Comparison of ENCODE assay signal across 12 mouse cellular contexts in genomic region chr6:54554341-54555110, GRCm38 (mm10). TPM values are rescaled to one million over a fixed set of nuclear protein-coding genes. Genes with fewer than 3 reads are reported as not detected.
DNase-seq lines count a peak whose midpoint lies in the region; ATAC-seq and TF ChIP-seq lines count a peak whose summit lies in the region.
"Had no signal": no experiment of that assay in that cellular context is flagged by ENCODE, and none has a peak within 500 bp of the region (broad histone marks: within the 10 kb centered on the region; RNA-seq: fewer than 3 reads in every experiment).

No protein-coding gene starts in this region.

- H3K36me3 ChIP-seq in heart, postnatal 0 days (replicated peaks; ENCODE audit: control insufficient read depth, insufficient read depth, low read length) = no peaks in the 10 kb centered on the region
- H3K36me3 ChIP-seq in hindbrain, embryonic 11.5 days (ENCODE audit: control insufficient read depth, insufficient read depth, low read length) = no peaks in the 10 kb centered on the region
- no peaks in the 10 kb centered on the region for H3K36me3 ChIP-seq in midbrain, postnatal 0 days (ENCODE audit: insufficient read depth, low read length)
- H3K36me3 ChIP-seq: liver, embryonic 12.5 days had no signal

- no peak for DNase-seq in heart, postnatal 0 days (ENCODE audit: low spot score)
- no peak for DNase-seq in heart, adult 8-10 months (ENCODE audit: low spot score)
- peak; percentile 77 for DNase-seq in embryo, embryonic 9.5 days (ENCODE audit: extremely low spot score)
- peak; percentile 83 for DNase-seq in hindbrain, embryonic 11.5 days (ENCODE audit: low spot score)
- DNase-seq in midbrain, postnatal 0 days (ENCODE audit: low spot score) = peak; percentile 82
- DNase-seq in spleen, postnatal 10 days (ENCODE audit: low spot score in 2 of 2) = no peak
- no peak for DNase-seq in spleen, postnatal 4 days (ENCODE audit: low spot score in 2 of 2)
- DNase-seq in right cerebral cortex, adult 18-20 months = no peak
- DNase-seq: adrenal gland, adult 8-10 months had no signal

- no peak for TF ChIP-seq CTCF in heart, postnatal 0 days (IDR thresholded peaks at IDR 0.05; ENCODE audit: low read depth)
- no peak for TF ChIP-seq CTCF in midbrain, postnatal 0 days (IDR thresholded peaks at IDR 0.05)

- WGBS in heart, postnatal 0 days = 58% methylated on average over 8 of the region's 8 CpGs
- WGBS in hindbrain, embryonic 11.5 days = 15% methylated on average over 8 of the region's 8 CpGs
- 15% methylated on average over 8 of the region's 8 CpGs for WGBS in midbrain, postnatal 0 days

- no peaks in the 10 kb centered on the region for H3K27me3 ChIP-seq in heart, postnatal 0 days (ENCODE audit: control insufficient read depth, insufficient read depth, low read length)
- H3K27me3 ChIP-seq in hindbrain, embryonic 11.5 days (ENCODE audit: control insufficient read depth, insufficient read depth, low read length) = no peaks in the 10 kb centered on the region
- no peaks in the 10 kb centered on the region for H3K27me3 ChIP-seq in midbrain, postnatal 0 days (ENCODE audit: insufficient read depth, low read length)

- H3K4me1 ChIP-seq in heart, postnatal 0 days (ENCODE audit: control insufficient read depth, insufficient read depth) = peaks cover 18% of the 10 kb centered on the region
- H3K4me1 ChIP-seq in hindbrain, embryonic 11.5 days (replicated peaks; ENCODE audit: control insufficient read depth, insufficient read depth, low read length) = peaks cover 8% of the 10 kb centered on the region
- H3K4me1 ChIP-seq in midbrain, postnatal 0 days (ENCODE audit: insufficient read depth, low read length) = peaks cover 19% of the 10 kb centered on the region
- H3K4me1 ChIP-seq: liver, embryonic 12.5 days had no signal

- peak; percentile 17; the same call in 1 of the 2 replicates for ATAC-seq in heart, postnatal 0 days (ENCODE audit: insufficient read depth, low read depth)
- ATAC-seq in hindbrain, embryonic 11.5 days (ENCODE audit: low FRiP score) = peak; percentile 90
- ATAC-seq in midbrain, postnatal 0 days (ENCODE audit: low FRiP score) = peak; percentile 77
- ATAC-seq: intestine, embryonic 16.5 days; liver, embryonic 12.5 days had no signal

- H3K4me2 ChIP-seq in heart, postnatal 0 days (ENCODE audit: low read depth, low read length) = no peak overlapping the region
- no peak overlapping the region for H3K4me2 ChIP-seq in hindbrain, embryonic 11.5 days (replicated peaks; ENCODE audit: low read depth, low read length)
- H3K4me2 ChIP-seq in midbrain, postnatal 0 days (ENCODE audit: low read depth, low read length, poor library complexity, severe bottlenecking) = no peak overlapping the region
- H3K4me2 ChIP-seq: liver, embryonic 12.5 days had no signal

- H3K27ac ChIP-seq in heart, postnatal 0 days (ENCODE audit: low read depth) = no peak overlapping the region
- peak overlapping the region; percentile 67 for H3K27ac ChIP-seq in hindbrain, embryonic 11.5 days (ENCODE audit: low read depth, low read length)
- H3K27ac ChIP-seq in midbrain, postnatal 0 days (ENCODE audit: low read depth, low read length) = 0 out of 2 replicates have a peak overlapping the region, but pooled peaks have one; percentile 47
- H3K27ac ChIP-seq: liver, embryonic 12.5 days had no signal

- H3K9me3 ChIP-seq in heart, postnatal 0 days (replicated peaks; ENCODE audit: control insufficient read depth, low read length) = no peaks in the 10 kb centered on the region
- no peaks in the 10 kb centered on the region for H3K9me3 ChIP-seq in hindbrain, embryonic 11.5 days (ENCODE audit: control insufficient read depth, low read length)
- H3K9me3 ChIP-seq in midbrain, postnatal 0 days (ENCODE audit: low read length) = no peaks in the 10 kb centered on the region
- H3K9me3 ChIP-seq: liver, embryonic 12.5 days had no signal

- no peak for TF ChIP-seq EP300 in heart, postnatal 0 days (IDR thresholded peaks at IDR 0.05; ENCODE audit: low read depth)

- H3K4me3 ChIP-seq in heart, postnatal 0 days (ENCODE audit: low read depth, low read length) = no peak overlapping the region
- no peak overlapping the region for H3K4me3 ChIP-seq in hindbrain, embryonic 11.5 days (ENCODE audit: low read depth, low read length)
- no peak overlapping the region for H3K4me3 ChIP-seq in midbrain, postnatal 0 days (ENCODE audit: low read depth, low read length)
- H3K4me3 ChIP-seq: erythroblast, embryonic 14.5 days; liver, embryonic 12.5 days had no signal

- no peak overlapping the region for H3K9ac ChIP-seq in heart, postnatal 0 days (replicated peaks; ENCODE audit: low read depth, low read length)
- no peak overlapping the region for H3K9ac ChIP-seq in hindbrain, embryonic 11.5 days (ENCODE audit: low read depth, low read length)
- H3K9ac ChIP-seq in midbrain, postnatal 0 days (replicated peaks; ENCODE audit: low read length, poor library complexity, severe bottlenecking) = no peak overlapping the region
- H3K9ac ChIP-seq: liver, embryonic 12.5 days had no signal

RNA-seq across cellular contexts. Expression of gene Scrn1, which starts 11.8 kb away (rescaled TPM):
- total RNA-seq in heart, postnatal 0 days (2014; rRNA removed; ENCODE audit: low replicate concordance) = 8.9 and 14.5 TPM in 2 replicates
- 7.4 and 8.3 TPM in 2 replicates for polyA plus RNA-seq in heart, postnatal 0 days (2015; fragmentation: Nextera tagmentation; extraction: Ambion mirVana)
- total RNA-seq in heart, adult 8-10 months (2022) = 1 to 10 TPM; 5.8 to 6.8 (median 6.4) TPM
- 70.4 and 75.2 TPM in 2 replicates for polyA plus RNA-seq in hindbrain, embryonic 11.5 days (2014; fragmentation: Nextera tagmentation; extraction: Ambion mirVana)
- total RNA-seq in midbrain, postnatal 0 days (2014; rRNA removed) = 127 and 136 TPM in 2 replicates
- polyA plus RNA-seq in midbrain, postnatal 0 days (2015; fragmentation: Nextera tagmentation; extraction: Ambion mirVana) = 96.8 and 113 TPM in 2 replicates
- polyA plus RNA-seq: erythroblast, embryonic 14.5 days had no signal

RNA-seq across cellular contexts. Expression of gene Plekha8, which starts 40.4 kb away (rescaled TPM):
- 6.3 and 10.0 TPM in 2 replicates for total RNA-seq in heart, postnatal 0 days (2014; rRNA removed; ENCODE audit: low replicate concordance)
- polyA plus RNA-seq in heart, postnatal 0 days (2015; fragmentation: Nextera tagmentation; extraction: Ambion mirVana) = 5.2 and 5.3 TPM in 2 replicates
- 1 to 10 TPM; 6.7 to 9.2 (median 8.3) TPM for total RNA-seq in heart, adult 8-10 months (2022)
- polyA plus RNA-seq in hindbrain, embryonic 11.5 days (2014; fragmentation: Nextera tagmentation; extraction: Ambion mirVana) = 16.8 and 19.6 TPM in 2 replicates
- total RNA-seq in midbrain, postnatal 0 days (2014; rRNA removed) = 14.9 and 17.0 TPM in 2 replicates
- 4.8 and 5.2 TPM in 2 replicates for polyA plus RNA-seq in midbrain, postnatal 0 days (2015; fragmentation: Nextera tagmentation; extraction: Ambion mirVana)

RNA-seq across cellular contexts. Expression of gene Fkbp14, which starts 42.6 kb away (rescaled TPM):
- total RNA-seq in heart, postnatal 0 days (2014; rRNA removed; ENCODE audit: low replicate concordance) = 16.4 and 27.3 TPM in 2 replicates
- polyA plus RNA-seq in heart, postnatal 0 days (2015; fragmentation: Nextera tagmentation; extraction: Ambion mirVana) = 11.8 and 14.2 TPM in 2 replicates
- 1 to 10 TPM; 7.4 to 9.1 (median 8.3) TPM for total RNA-seq in heart, adult 8-10 months (2022)
- 16.2 and 17.9 TPM in 2 replicates for polyA plus RNA-seq in hindbrain, embryonic 11.5 days (2014; fragmentation: Nextera tagmentation; extraction: Ambion mirVana)
- 5.6 and 8.2 TPM in 2 replicates for total RNA-seq in midbrain, postnatal 0 days (2014; rRNA removed)
- polyA plus RNA-seq in midbrain, postnatal 0 days (2015; fragmentation: Nextera tagmentation; extraction: Ambion mirVana) = 5.4 and 6.4 TPM in 2 replicates
- polyA plus RNA-seq: erythroblast, embryonic 14.5 days had no signal

Comparison
In these comparisons a context has a peak if more than half of its experiments do, and no peak if none do; other contexts are left out.
1. ATAC-seq: peak in every context shown above with its lines; median percentile 90 in hindbrain, embryonic 11.5 days; 77 in midbrain, postnatal 0 days; 17 in heart, postnatal 0 days.
2. DNase-seq: peak in embryo, embryonic 9.5 days (single experiment), hindbrain, embryonic 11.5 days (single experiment) and midbrain, postnatal 0 days (single experiment); none in heart, postnatal 0 days (single experiment), heart, adult 8-10 months (single experiment), spleen, postnatal 10 days (0 of 2), spleen, postnatal 4 days (0 of 2) and right cerebral cortex, adult 18-20 months (single experiment).